Mouse (Mus musculus) forebrain, embryonic 16.5 days (tissue): Measurements from ENCODE around the gene Gm11232. TPM values are rescaled to one million over a fixed set of nuclear protein-coding genes. Genes with fewer than 3 reads are reported as not detected.
A peak's percentile ranks its signal among the peaks of the same experiment; 100 is the strongest.

ENCODE experiments used
- ATAC-seq: fragments of 200-750 bp; cut with Nextera tagmentation; 2 replicates; pipeline ENCODE4 v1.8.0; 2017; ENCODE audit warnings: mild to moderate bottlenecking, moderate library complexity
- H3K27ac ChIP-seq: fragments of 300-500 bp; sonication (generic); 2 replicates; pipeline ENCODE4 v1.5.1; 2014; ENCODE audit warnings: low read length, control low read depth
- H3K27me3 ChIP-seq: fragments of 300-500 bp; sonication (generic); replicated peaks from 2 replicates; pipeline ENCODE4 v1.6.1; 2014; ENCODE audit warnings: low read length; ENCODE audit not compliant: control insufficient read depth, insufficient read depth
- H3K36me3 ChIP-seq: fragments of 300-500 bp; sonication (generic); 2 replicates; pipeline ENCODE4 v1.6.1; 2014; ENCODE audit not compliant: control insufficient read depth, insufficient read depth
- H3K4me1 ChIP-seq: fragments of 300-500 bp; sonication (generic); replicated peaks from 2 replicates; pipeline ENCODE4 v1.6.1; 2014; ENCODE audit warnings: low read length; ENCODE audit not compliant: control insufficient read depth, insufficient read depth
- H3K4me2 ChIP-seq: fragments of 300-500 bp; sonication (generic); 2 replicates; pipeline ENCODE4 v1.6.1; 2014; ENCODE audit warnings: mild to moderate bottlenecking, low read length, control low read depth
- H3K4me3 ChIP-seq: fragments of 300-500 bp; sonication (generic); replicated peaks from 2 replicates; pipeline ENCODE4 v1.5.1; 2014; ENCODE audit warnings: mild to moderate bottlenecking, low read length, control low read depth
- H3K9ac ChIP-seq: fragments of 300-500 bp; sonication (generic); replicated peaks from 2 replicates; pipeline ENCODE4 v1.6.1; 2014; ENCODE audit warnings: low read depth, low read length, control low read depth
- H3K9me3 ChIP-seq: fragments of 300-500 bp; sonication (generic); 2 replicates; pipeline ENCODE4 v1.6.1; 2016; ENCODE audit warnings: low read length; ENCODE audit not compliant: control insufficient read depth
- WGBS: fragments of 180-500 bp; shearing (Covaris S2); extraction: QIAGEN DNeasy Blood & Tissue Kit; methylation state at CpG from one replicate; pipeline ENCODE4 v1.1.7; 2014; 5-methylcytosine and 5-hydroxymethylcytosine counted together
- polyA plus RNA-seq: library from polyadenylated mRNA; unstranded; fragments of >200 nt; fragmentation: Nextera tagmentation; extraction: Ambion mirVana; gene quantifications from 2 replicates; pipeline ENCODE4 v1.2.1, GENCODE M21; 2015

Gene Gm11232
- polyA plus RNA-seq, 1 experiment from 2014 or later, result not detected

DNA sequence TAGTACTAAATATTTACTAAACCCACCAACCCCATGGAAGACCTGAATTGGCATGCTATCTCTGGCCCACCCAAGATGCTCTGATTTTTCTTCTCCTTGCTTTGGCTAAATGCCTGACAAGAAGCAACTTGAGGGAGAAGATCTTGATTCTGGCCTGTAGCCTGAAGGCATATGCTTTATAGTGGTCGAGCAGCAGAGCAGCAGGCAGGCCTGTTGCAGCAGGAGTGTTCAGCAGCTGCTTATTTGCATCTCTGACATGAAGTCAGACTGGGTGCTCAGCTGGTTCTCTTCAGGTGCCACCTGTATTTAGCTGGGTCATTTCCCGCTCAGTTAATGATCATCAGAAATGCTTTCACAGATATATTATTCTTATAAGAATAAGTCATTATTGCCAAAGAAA, 30.2 kb downstream of the Gm11232 start:
- no peaks in the 10 kb centered on the region for H3K36me3 ChIP-seq
- WGBS, result 20% methylated on average over 2 of the region's 2 CpGs
- no peaks in the 10 kb centered on the region for H3K9me3 ChIP-seq
- no peaks in the 10 kb centered on the region for H3K27me3 ChIP-seq
- H3K9ac ChIP-seq, result no peak overlapping the region
- no peak overlapping the region for H3K4me3 ChIP-seq
- H3K4me1 ChIP-seq, result peaks cover 7% of the 10 kb centered on the region
- ATAC-seq, result peak; percentile 91
- H3K4me2 ChIP-seq, result no peak overlapping the region
- H3K27ac ChIP-seq, result no peak overlapping the region

DNA sequence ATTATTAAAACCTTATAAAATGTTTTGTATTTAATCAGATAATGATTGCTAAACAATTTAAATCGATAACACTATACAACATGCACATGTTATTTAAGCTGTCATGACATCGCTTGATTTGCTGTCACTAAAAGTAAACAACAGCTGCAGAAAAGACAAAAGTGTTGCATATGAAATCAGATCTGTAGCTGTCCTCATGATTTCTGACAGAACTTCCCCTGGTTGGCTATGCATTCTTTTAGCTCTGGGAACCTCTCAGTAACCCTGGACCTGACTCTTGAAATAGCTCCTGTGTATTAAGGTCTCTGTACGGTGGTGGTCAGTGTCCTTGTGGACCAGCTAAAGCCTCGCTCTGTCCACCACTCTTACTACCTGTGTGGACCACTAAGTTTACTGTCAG, 30.7 kb downstream of the Gm11232 start:
- Histone ChIP-seq H3K27me3 (no peaks in the 10 kb centered on the region), H3K9me3 (no peaks in the 10 kb centered on the region), H3K4me2 (no peak overlapping the region), H3K4me1 (peaks cover 7% of the 10 kb centered on the region), H3K27ac (no peak overlapping the region), H3K9ac (no peak overlapping the region), H3K36me3 (no peaks in the 10 kb centered on the region), H3K4me3 (no peak overlapping the region)
- WGBS, result 51% methylated on average over 4 of the region's 4 CpGs
- ATAC-seq, result peak; percentile 75

DNA sequence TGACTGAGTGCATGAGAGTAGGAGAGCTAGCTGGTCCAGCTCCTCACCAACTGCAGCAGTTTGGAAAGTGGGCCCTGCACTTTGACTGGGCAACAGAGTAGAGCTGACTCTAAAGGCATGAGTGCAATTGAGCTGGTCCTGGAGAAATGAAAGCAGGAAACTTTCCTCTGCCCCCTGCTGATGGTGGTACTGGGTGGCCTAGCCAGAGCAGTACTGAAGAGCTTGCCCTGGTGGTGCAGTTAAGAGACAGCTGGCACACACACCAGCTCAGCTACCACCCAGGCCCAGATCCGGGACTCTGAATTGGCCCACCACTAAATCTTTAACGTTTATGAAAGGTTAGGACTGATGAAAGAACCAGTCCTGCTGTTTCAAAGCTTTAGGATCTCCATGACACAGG, 31.9 kb downstream of the Gm11232 start:
- Histone ChIP-seq H3K9ac (no peak overlapping the region), H3K36me3 (no peaks in the 10 kb centered on the region), H3K9me3 (no peaks in the 10 kb centered on the region), H3K27ac (no peak overlapping the region), H3K4me1 (peaks cover 7% of the 10 kb centered on the region), H3K27me3 (no peaks in the 10 kb centered on the region), H3K4me3 (no peak overlapping the region), H3K4me2 (no peak overlapping the region)
- 57% methylated on average over 2 of the region's 2 CpGs for WGBS
- ATAC-seq, result no peak; the same call in 1 of the 2 replicates
